Mouse (Mus musculus) brain, embryonic 18.5 days (tissue): Measurements from ENCODE around the gene Baiap3.

Source experiments
- DNase-seq: peaks from one replicate; pipeline ENCODE4 v3.0.0-alpha.2; 2012; ENCODE audit warnings: low read depth, low spot score

The Baiap3 gene

GRCm38 (mm10) chr17:25210680-25211466, 45.3 kb downstream of the Baiap3 start:
- no peak for DNase-seq

GRCm38 (mm10) chr17:25210006-25210405, 46.2 kb downstream of the Baiap3 start:
- DNase-seq, result no peak

- no peak for DNase-seq
Observed at GRCm38 (mm10) chr17:25202401-25202800, 53.8 kb downstream of the Baiap3 start.
